Mouse (Mus musculus): ENCODE measurements around the gene Chgb. TPM values are rescaled to one million over a fixed set of nuclear protein-coding genes. Genes with fewer than 3 reads are reported as not detected.
A peak's percentile ranks its signal among the peaks of the same experiment; 100 is the strongest.

The Chgb gene
- under 1 TPM; 0.17 to 0.53 TPM for total RNA-seq (2021)
- long read RNA-seq, experiment 1, partial matches to known transcripts, result 0 of 3 reads
- long read RNA-seq, experiment 1, other reads (novel, unspliced or antisense), result 3 of 3 reads
- long read RNA-seq, experiment 2, partial matches to known transcripts, result 1 of 1 reads
- long read RNA-seq, experiment 2, other reads (novel, unspliced or antisense), result 0 of 1 reads

GRCm38 (mm10) chr2:132780978-132781377, at the start of gene Chgb:
Gene Chgb (plus strand): TSS chr2:132781278.
- intact Hi-C loops (cut with DNase I), result no loop called here
- no peak for DNase-seq

DNA sequence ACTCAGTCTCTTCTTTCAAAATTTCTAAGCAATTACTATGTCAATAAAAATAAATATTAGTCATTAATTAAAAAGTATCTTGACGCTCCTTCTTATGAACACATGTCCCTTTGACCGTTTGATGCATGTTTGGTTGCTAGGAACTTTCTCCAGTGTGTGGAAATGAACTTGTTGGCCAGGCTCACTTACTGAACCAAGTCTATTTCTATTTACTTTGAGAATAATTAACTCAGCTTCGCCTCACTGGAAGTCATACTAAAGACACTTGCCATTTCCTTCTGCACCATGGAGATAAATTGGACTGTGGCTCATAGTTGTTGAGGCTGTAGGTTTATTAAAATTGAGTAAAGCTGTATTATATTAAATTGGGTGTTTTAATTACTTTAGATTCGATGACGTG, 48.1 kb upstream of the Chgb start:
- no peak for DNase-seq
- intact Hi-C loops (cut with DNase I), result no loop called here

DNA sequence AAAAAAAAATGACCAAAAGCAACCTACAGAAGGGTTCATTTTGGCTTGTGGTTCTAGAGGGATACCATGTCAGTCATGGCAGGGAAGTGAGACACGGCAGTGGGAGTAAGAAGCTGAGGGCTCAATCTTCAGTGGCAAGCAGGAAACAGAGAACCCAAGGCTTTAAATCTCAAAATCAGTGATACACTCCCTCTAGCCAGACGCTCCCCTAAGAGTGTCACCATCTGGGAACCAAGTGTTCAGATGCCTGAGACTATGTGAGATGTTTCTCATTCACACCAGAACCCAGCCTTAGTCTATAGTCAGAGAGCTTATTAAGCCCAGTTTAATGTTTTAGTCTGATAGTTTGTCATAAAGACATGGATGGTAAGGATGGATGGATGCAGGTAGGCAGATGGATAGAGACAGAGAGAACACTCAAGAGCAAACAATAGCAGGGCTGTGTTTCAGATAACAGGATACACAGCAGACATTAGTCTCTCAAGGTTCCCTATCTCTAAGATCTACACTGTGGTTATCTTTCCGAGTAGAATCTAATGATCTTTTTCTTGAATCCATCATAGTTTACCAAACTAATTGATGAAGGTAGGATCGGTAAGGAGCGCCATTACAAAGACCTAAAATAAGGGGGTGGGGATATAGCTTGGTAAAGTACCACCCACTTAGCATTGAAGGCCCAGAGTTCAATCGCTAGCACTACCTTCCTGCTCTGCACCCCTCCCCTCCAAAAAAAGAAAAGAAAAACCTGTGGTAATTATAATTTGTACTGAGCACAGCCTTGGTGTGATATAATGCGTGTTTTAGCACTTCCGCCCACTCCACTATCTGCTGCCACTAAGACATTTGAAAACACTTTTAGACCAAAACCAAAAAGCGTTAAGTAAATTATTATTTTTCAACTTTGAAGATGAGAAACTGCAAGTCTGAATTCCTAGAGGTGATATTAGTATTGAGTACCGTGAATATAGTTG, 47.2 kb upstream of the Chgb start:
- intact Hi-C loops (cut with DNase I), result no loop called here
- DNase-seq, result no peak

GRCm38 (mm10) chr2:132738816-132739432, 42.2 kb upstream of the Chgb start:
- no peak for DNase-seq
- intact Hi-C loops (cut with DNase I), result no loop called here

GRCm38 (mm10) chr2:132741862-132742347, 39.2 kb upstream of the Chgb start:
- intact Hi-C loops (cut with DNase I), result no loop called here
- no peak for DNase-seq

DNA sequence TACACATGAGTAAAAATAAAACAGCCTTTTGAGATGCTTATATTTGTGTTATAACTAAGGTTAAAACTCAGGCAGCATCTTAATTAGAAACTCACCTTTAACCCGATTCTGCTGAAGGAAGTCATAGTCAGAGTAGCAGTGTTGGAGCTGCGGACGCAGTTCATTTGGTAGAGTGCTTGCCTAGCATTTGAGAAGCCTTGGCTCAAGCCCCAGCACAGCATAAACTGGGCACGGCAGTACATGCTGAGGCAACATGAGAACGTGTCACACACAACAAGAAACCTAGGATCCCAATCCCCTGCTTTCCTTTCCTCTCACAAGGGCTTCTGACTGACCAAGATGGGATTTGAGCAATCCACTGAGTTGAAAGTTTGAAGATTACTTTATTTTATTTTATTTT, 36.2 kb upstream of the Chgb start:
- no peak for DNase-seq
- intact Hi-C loops (cut with DNase I), result no loop called here

- intact Hi-C loops (cut with DNase I), result no loop called here
Measured at GRCm38 (mm10) chr2:132746108-132746507, 35.0 kb upstream of the Chgb start.

DNA sequence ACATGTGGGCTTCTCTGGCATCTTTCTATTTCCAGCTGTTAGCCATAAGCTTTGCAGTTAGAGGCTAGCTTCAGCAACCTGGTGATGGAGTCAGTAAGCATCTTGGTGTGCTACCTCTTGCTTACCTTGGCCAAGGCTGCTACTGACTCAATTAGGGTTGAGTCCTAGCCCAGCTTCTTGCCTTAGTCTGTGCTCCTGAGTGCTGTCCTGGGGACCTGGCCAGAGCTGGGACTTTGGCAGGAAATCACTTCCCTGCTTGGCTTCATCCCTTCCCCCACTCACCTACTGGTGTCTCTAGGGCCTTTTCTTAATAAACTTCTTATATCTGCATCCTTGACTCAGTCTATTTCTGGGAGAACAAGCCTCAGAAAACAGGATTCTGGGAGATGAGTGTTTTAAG, 30.4 kb upstream of the Chgb start:
- DNase-seq, result no peak
- intact Hi-C loops (cut with DNase I), result no loop called here

More at GRCm38 (mm10) chr2:132746108-132746507, 35.0 kb upstream of the Chgb start:
- DNase-seq, result no peak

DNA sequence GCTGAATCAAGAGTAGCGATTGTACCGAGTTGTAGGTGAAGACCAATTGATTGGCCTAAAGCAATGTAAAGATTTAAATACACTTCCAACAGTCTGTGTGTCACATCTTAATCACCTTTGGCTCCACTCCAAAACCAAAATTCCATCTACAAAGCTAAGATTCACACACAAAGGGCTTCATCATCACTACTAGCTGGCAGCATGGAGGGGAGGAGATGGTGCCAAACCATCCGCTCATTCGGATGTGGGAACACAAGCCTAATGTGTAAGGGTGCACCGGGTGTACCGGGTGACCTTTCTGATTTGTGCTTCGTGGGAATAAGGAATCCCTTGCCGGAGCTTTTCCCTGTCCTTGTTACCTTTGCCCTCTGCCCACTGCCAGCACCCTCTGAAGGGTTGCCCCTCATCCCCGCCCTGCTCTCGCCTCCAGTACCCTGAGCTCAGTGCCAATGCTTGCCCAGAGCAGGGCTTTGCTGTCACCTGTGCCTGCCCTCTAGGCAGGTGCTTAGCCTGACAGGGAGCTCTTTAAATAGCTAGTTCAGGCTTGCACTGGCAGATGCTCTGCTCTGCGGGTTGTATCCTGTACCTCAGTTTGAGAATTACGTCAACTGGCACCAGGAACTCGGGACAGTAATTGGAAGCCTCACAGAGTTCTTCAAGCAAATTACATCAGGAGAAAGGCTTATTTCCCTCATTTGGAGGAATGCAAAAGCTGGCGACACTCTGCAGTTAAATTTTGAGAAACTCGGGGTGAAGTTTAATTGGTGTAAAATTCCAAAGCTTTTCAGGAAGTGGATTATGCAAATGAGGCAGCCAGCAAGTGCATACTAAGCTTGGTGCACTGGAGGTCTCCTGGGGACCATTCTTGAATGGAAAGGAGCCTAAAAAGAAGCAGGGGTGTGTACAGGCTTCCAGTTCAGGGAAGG, 29.7 kb upstream of the Chgb start:
- DNase-seq, result no peak
- intact Hi-C loops (cut with DNase I), result no loop called here

GRCm38 (mm10) chr2:132752398-132752797, 28.7 kb upstream of the Chgb start:
- intact Hi-C loops (cut with DNase I), result no loop called here
- DNase-seq, result no peak

DNA sequence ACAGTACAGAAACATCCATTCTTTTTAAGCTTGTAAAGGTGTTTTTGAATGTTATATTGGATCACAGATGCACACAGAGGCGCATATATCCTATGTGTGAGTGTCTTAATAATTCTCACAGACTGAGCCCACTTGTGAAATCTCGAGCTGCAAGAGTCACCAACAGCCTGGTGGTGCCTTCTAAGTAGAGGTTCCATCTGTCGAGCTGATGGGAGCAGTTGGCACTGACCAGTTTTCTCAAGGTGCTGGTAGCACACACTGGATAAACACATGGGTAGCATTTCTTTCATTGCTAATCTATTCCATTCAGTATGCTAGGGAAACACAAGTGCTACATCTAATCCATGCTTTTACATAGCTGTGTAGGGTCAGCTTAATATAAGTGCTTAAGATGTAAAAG, 27.9 kb upstream of the Chgb start:
- intact Hi-C loops (cut with DNase I), result no loop called here
- DNase-seq, result no peak

GRCm38 (mm10) chr2:132757911-132758310, 23.2 kb upstream of the Chgb start:
- intact Hi-C loops (cut with DNase I), result no loop called here
- DNase-seq, result no peak

DNA sequence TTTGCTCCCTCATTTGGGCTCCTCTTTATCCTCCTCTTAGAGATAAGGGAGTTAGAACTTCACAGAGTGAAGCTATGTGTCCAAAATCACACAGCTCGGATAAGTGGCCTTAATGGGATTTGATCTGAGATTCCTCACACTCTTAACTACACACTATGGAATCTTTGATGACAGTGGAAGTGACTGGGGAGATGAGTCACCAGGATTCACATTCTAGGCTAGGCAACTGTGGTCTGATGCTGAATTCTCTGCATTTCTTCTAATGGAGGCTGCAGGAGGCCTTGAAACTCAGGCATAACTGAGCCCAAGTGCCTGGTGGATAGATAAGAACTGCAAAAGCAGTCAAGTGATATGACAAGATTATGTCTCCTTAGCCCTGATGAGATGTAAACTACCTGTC, 10.3 kb upstream of the Chgb start:
- no peak for DNase-seq
- intact Hi-C loops (cut with DNase I), result no loop called here

DNA sequence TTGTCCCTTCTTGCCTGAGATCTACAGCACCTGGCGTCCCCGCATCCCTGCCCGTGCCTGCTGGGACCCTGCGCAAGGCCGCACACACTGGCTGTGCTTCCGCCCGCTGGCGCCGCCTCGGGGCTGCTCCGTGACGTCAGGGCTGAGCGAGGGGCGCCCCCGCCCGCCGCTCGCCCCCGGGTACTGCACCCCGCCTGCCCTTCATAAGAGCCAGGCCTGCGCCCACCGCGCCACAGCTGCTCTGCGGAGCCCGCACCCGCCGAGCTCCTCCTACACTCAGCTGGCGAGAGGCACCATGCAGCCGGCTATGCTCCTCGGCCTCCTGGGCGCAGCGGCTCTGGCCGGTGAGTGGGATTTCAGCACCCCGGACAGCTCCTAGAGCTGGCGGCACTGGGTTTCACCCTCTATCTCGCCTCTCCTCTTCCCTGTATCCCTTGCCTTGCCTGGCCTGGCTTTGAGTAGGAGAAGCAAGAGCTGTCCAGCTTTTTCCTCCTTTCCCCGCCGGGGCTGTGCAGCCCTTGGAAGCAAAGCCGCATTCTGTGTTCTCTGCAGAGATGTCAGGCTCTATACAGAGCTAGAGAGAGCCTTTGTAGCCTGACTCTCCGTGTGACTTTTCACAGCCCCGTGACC, 476 bp downstream of the Chgb start:
- intact Hi-C loops (cut with DNase I), result no loop called here
- DNase-seq, result peak; percentile 93 to 96

GRCm38 (mm10) chr2:132784039-132784438, 3.0 kb downstream of the Chgb start:
- intact Hi-C loops (cut with DNase I), result no loop called here
- DNase-seq, result no peak

GRCm38 (mm10) chr2:132793441-132794203, 12.5 kb downstream of the Chgb start:
- intact Hi-C loops (cut with DNase I), result no loop called here
- DNase-seq, result no peak

- intact Hi-C loops (cut with DNase I), result no loop called here
Measured at GRCm38 (mm10) chr2:132794204-132794586, 13.1 kb downstream of the Chgb start.

DNA sequence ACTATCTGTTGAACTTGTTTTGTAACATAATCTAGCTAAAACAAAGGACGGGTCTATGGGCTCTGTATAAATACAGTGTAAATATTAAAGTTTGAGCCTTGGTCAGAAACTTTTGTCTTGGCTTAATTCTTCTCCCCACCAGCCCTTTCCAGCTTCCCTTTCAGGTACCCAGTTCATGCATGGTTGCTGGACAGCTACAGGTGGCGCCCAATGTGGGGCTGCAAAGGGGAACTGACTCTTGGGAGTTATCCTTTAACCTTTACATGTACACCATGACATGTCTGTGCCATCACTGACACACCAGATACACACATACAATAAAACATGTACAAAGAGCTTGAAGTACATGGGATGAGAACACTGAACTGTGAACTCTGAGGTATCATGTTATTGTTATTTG, 21.9 kb downstream of the Chgb start:
- intact Hi-C loops (cut with DNase I), result no loop called here
- no peak for DNase-seq

More at GRCm38 (mm10) chr2:132794204-132794586, 13.1 kb downstream of the Chgb start:
- no peak for DNase-seq

All from heart, postnatal 14 days (tissue).